Mouse (Mus musculus): ENCODE measurements around the gene Zfp825. TPM values are rescaled to one million over a fixed set of nuclear protein-coding genes. Genes with fewer than 3 reads are reported as not detected.

Gene Zfp825
- 5.0 TPM for polyA plus RNA-seq (2017; shearing (Covaris generic))

DNA sequence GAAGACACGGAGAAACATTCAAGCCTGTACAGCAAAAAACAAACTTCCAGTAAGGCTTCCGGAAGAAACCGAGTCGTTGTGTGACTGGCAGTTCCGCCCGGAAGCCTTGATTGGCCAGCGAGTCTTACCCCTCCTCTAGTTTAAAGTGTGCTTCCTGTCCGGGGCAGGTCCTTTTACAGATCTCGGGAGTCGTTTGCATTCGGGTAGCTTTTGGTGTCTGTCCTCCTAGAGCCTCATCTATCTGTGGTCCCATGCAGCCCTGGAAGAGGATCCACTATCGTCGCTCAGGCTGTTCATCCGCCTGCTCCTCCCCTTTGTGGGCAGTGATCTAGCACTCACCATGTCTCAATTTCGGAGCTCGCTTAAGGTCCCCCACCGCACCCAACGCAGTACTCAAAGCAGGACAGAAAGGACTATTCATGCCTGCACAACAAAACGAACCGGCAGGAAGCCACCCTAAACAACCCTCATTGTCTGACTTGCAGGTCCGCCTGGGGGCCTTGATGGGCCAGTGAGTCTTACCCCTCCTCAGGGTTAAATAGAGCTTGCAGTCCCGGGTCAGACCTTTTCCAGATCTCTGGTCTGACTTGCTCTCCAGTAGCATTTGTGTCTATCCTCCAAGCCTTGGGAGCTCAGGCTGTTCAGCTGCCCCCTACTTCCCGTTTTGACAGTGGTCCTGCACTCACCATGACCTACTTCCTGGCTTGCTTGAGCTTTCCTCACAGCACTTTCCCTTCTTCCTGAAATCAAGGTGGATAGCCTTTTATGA, at the start of gene Zfp825:
Gene Zfp825, minus strand, starts transcription at position 82 of the 769 bp plus-strand sequence.

Other genes with a start within 250 kb of the Zfp825 start
- gene Ahrr, start 201.7 kb downstream of the Zfp825 start, polyA plus RNA-seq (2017; shearing (Covaris generic)): 0.49 TPM
- 157 TPM for gene Pdcd6, start 176.4 kb downstream of the Zfp825 start, polyA plus RNA-seq (2017; shearing (Covaris generic))
- gene Sdha, start 143.7 kb downstream of the Zfp825 start, polyA plus RNA-seq (2017; shearing (Covaris generic)): 248 TPM
- 28.7 TPM for gene Ccdc127, start 143.7 kb downstream of the Zfp825 start, polyA plus RNA-seq (2017; shearing (Covaris generic))
- not detected for gene Lrrc14b, start 130.0 kb downstream of the Zfp825 start, polyA plus RNA-seq (2017; shearing (Covaris generic))
- gene Zfp72, start 103.2 kb downstream of the Zfp825 start, polyA plus RNA-seq (2017; shearing (Covaris generic)): 0.41 TPM
- gene Ftl1-ps1, start 94.3 kb downstream of the Zfp825 start, polyA plus RNA-seq (2017; shearing (Covaris generic)): 53.4 TPM
- 115 TPM for gene Erap1, start 145.6 kb upstream of the Zfp825 start, polyA plus RNA-seq (2017; shearing (Covaris generic))